Mouse (Mus musculus) left cerebral cortex, postnatal 25 days (tissue): ENCODE measurements around the gene A230072I06Rik. TPM values are rescaled to one million over a fixed set of nuclear protein-coding genes. Genes with fewer than 3 reads are reported as not detected.

Experiments
- DNase-seq, 2 experiments: peaks; one replicate each; pipeline ENCODE4 v3.0.0; 2022; ENCODE audit warnings: low spot score in 2 of 2, mixed read lengths in 1 of 2
- intact Hi-C: fragments of 180-260 bp; cut with DNase I; formaldehyde crosslinking; loops from one replicate; pipeline ENCODE4 v1.15.1; 2025
- total RNA-seq, 2 experiments: library from RNA; stranded (reverse); gene quantifications; 2 replicates each; pipeline ENCODE4 v1.2.3; 2021

A230072I06Rik gene
- total RNA-seq, 2 experiments from 2014 or later: 0.25 TPM; not detected in 1

GRCm38 (mm10) chr8:12319755-12320455 is 41.3 kb downstream of the A230072I06Rik start:
- intact Hi-C loops: no loop called here
- DNase-seq: peak; percentile 58 to 59

- no peak for DNase-seq
- intact Hi-C loops: no loop called here
These were observed 43.5 kb downstream of the A230072I06Rik start for GRCm38 (mm10) chr8:12322071-12322470.

GRCm38 (mm10) chr8:12323238-12323637 is 44.6 kb downstream of the A230072I06Rik start:
- no peak for DNase-seq
- intact Hi-C loops: no loop called here

- DNase-seq: no peak
- intact Hi-C loops: no loop called here
These were observed 45.9 kb downstream of the A230072I06Rik start for GRCm38 (mm10) chr8:12324561-12324960.

- DNase-seq: no peak
- intact Hi-C loops: no loop called here
These were observed 46.5 kb downstream of the A230072I06Rik start for GRCm38 (mm10) chr8:12324991-12325601.

- no peak for DNase-seq
- intact Hi-C loops: no loop called here
These were observed 48.6 kb downstream of the A230072I06Rik start for GRCm38 (mm10) chr8:12327187-12327586.

- no peak for DNase-seq
- intact Hi-C loops: no loop called here
These were observed 49.3 kb downstream of the A230072I06Rik start for GRCm38 (mm10) chr8:12327707-12328471.

- intact Hi-C loops: no loop called here
- peak in 1 of 2 experiments; percentile 15 for DNase-seq
These were observed 49.9 kb downstream of the A230072I06Rik start for GRCm38 (mm10) chr8:12328476-12328875.

GRCm38 (mm10) chr8:12330066-12330465 is 51.4 kb downstream of the A230072I06Rik start:
- DNase-seq: no peak
- intact Hi-C loops: no loop called here

Other genes with a start within 250 kb of the A230072I06Rik start
- gene Sox1, start 116.5 kb downstream of the A230072I06Rik start, total RNA-seq: 10 to 100 TPM in 1 of 2 experiments, 1 to 10 TPM in 1; 7.3 to 11.6 TPM